Mouse (Mus musculus): ENCODE measurements around the gene Scyl3. TPM values are rescaled to one million over a fixed set of nuclear protein-coding genes. Genes with fewer than 3 reads are reported as not detected.

Scyl3 gene
- polyA plus RNA-seq, 1 experiment from 2014 or later, result 20.8 TPM

Other genes with a start within 250 kb of the Scyl3 start
- not detected in 2 replicates for gene Mettl11b, start 203.9 kb upstream of the Scyl3 start, polyA plus RNA-seq (2014; fragmentation: Nextera tagmentation; extraction: Ambion mirVana)
- gene Kifap3, start 149.5 kb upstream of the Scyl3 start, polyA plus RNA-seq (2014; fragmentation: Nextera tagmentation; extraction: Ambion mirVana), result 68.1 and 68.7 TPM in 2 replicates
- 31.5 and 32.1 TPM in 2 replicates for gene BC055324, start 65.7 kb downstream of the Scyl3 start, polyA plus RNA-seq (2014; fragmentation: Nextera tagmentation; extraction: Ambion mirVana)
- gene Mettl18, start 65.8 kb downstream of the Scyl3 start, polyA plus RNA-seq (2014; fragmentation: Nextera tagmentation; extraction: Ambion mirVana), result 8.9 and 10.1 TPM in 2 replicates
- gene Sele, start 119.1 kb downstream of the Scyl3 start, polyA plus RNA-seq (2014; fragmentation: Nextera tagmentation; extraction: Ambion mirVana), result 0.08 TPM in 1 of 2 replicates, not detected in the other
- gene Sell, start 132.9 kb downstream of the Scyl3 start, polyA plus RNA-seq (2014; fragmentation: Nextera tagmentation; extraction: Ambion mirVana), result not detected in 2 replicates
- not detected in 2 replicates for gene Selp, start 186.2 kb downstream of the Scyl3 start, polyA plus RNA-seq (2014; fragmentation: Nextera tagmentation; extraction: Ambion mirVana)
- 0.38 and 0.42 TPM in 2 replicates for gene F5, start 222.7 kb downstream of the Scyl3 start, polyA plus RNA-seq (2014; fragmentation: Nextera tagmentation; extraction: Ambion mirVana)

All from neural tube, embryonic 11.5 days (tissue).